20 mouse cellular contexts compared by ENCODE assay signal in the genomic region with DNA sequence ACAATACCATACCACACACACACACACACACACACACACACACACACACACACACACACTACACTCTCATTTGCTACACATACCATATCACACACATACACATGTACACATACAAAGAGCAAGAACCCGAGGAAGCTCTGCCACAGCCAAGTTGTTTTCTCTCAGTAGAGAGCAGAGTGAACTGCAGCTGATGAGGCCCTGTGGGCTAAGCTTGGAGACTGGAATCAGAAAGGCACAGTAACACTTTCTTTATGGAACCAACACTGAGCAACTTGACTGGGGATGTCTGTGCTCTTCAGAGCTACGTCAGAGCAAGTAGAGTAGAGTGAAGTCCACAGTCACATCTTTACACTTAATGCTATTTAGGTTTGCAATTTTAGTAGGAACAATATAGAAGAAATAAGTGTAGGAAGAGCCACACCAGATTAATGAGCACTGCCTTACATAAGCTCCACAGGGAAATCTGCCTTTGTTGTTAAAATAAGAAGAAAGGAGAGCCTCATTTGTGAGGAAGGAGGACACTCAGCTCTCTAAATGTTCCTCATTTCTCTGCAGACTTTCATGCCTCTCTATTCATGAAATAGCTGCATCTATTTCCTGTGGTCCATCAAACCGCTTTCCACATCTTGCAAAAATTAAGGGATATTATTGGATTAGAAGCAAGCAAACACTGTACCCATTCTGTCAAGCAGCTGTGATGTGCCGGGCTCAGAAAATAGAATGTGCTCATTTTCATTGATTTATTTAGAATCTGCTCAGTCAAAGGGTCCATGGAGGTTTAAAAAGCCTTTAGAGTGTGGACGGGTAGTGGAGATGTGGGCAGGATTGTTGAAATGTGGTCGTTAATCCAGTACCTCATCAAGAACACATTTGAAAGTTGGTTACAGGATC.
DNase-seq lines count a peak whose midpoint lies in the region; ATAC-seq and TF ChIP-seq lines count a peak whose summit lies in the region.
"Had no signal": no experiment of that assay in that cellular context is flagged by ENCODE, and none has a peak within 500 bp of the region (broad histone marks: within the 10 kb centered on the region; RNA-seq: fewer than 3 reads in every experiment).

No protein-coding gene starts in this region.

- no peaks in the 10 kb centered on the region for H3K27me3 ChIP-seq in hindbrain, embryonic 12.5 days
- no peaks in the 10 kb centered on the region for H3K27me3 ChIP-seq in hindbrain, embryonic 10.5 days (ENCODE audit: insufficient read depth, poor library complexity, severe bottlenecking)
- H3K27me3 ChIP-seq in hindbrain, embryonic 14.5 days (ENCODE audit: control insufficient read depth, insufficient read depth, low read length) = no peaks in the 10 kb centered on the region
- no peaks in the 10 kb centered on the region for H3K27me3 ChIP-seq in midbrain, postnatal 0 days (ENCODE audit: insufficient read depth, low read length)
- H3K27me3 ChIP-seq: limb, embryonic 13.5 days had no signal

- WGBS in hindbrain, embryonic 12.5 days = 62% methylated on average over 6 of the region's 6 CpGs
- 85% methylated on average over 6 of the region's 6 CpGs for WGBS in hindbrain, embryonic 10.5 days
- WGBS in hindbrain, embryonic 14.5 days = 62% methylated on average over 6 of the region's 6 CpGs
- 54% methylated on average over 6 of the region's 6 CpGs for WGBS in midbrain, postnatal 0 days

- DNase-seq in hindbrain, embryonic 10.5 days (ENCODE audit: low spot score) = no peak
- DNase-seq in right cerebral cortex, adult 18-20 months = peak; percentile 21
- DNase-seq in right cerebral cortex, postnatal 14 days = no peak
- DNase-seq in hindbrain, embryonic 14.5 days (ENCODE audit: low spot score) = no peak
- no peak for DNase-seq in midbrain, postnatal 0 days (ENCODE audit: low spot score)
- no peak for DNase-seq in c-Kit-positive CD71-positive TER-119-positive erythroid progenitor cells, embryonic 14.5 days (ENCODE audit: low spot score)
- DNase-seq in spleen, postnatal 4 days (ENCODE audit: low spot score in 2 of 2) = no peak
- DNase-seq: adrenal gland, postnatal 36 days; cerebellum, adult 11 months; gastrocnemius, postnatal 25 days; heart, postnatal 36 days; kidney, adult 11 months; kidney, postnatal 14 days; liver, postnatal 0 days; thymus, postnatal 14 days had no signal

- no peak overlapping the region for H3K4me2 ChIP-seq in hindbrain, embryonic 12.5 days (replicated peaks)
- H3K4me2 ChIP-seq in hindbrain, embryonic 14.5 days (replicated peaks) = no peak overlapping the region
- H3K4me2 ChIP-seq in midbrain, postnatal 0 days (ENCODE audit: low read depth, low read length, poor library complexity, severe bottlenecking) = no peak overlapping the region
- H3K4me2 ChIP-seq: limb, embryonic 13.5 days had no signal

- ATAC-seq in hindbrain, embryonic 12.5 days (ENCODE audit: low FRiP score) = 0 out of 2 replicates have a peak, but pooled peaks have one; percentile 38
- ATAC-seq in hindbrain, embryonic 14.5 days (ENCODE audit: low FRiP score) = peak; percentile 60; the same call in 1 of the 2 replicates
- ATAC-seq in midbrain, postnatal 0 days (ENCODE audit: low FRiP score) = 0 out of 2 replicates have a peak, but pooled peaks have one; percentile 3
- ATAC-seq: liver, postnatal 0 days had no signal

- H3K9me3 ChIP-seq in hindbrain, embryonic 12.5 days (replicated peaks) = no peaks in the 10 kb centered on the region
- no peaks in the 10 kb centered on the region for H3K9me3 ChIP-seq in hindbrain, embryonic 10.5 days
- no peaks in the 10 kb centered on the region for H3K9me3 ChIP-seq in hindbrain, embryonic 14.5 days (ENCODE audit: control insufficient read depth, low read length)
- H3K9me3 ChIP-seq in midbrain, postnatal 0 days (ENCODE audit: low read length) = no peaks in the 10 kb centered on the region
- H3K9me3 ChIP-seq: G1E; heart, embryonic 10.5 days; limb, embryonic 13.5 days had no signal

- H3K4me3 ChIP-seq in hindbrain, embryonic 12.5 days = no peak overlapping the region
- H3K4me3 ChIP-seq in hindbrain, embryonic 10.5 days = no peak overlapping the region
- no peak overlapping the region for H3K4me3 ChIP-seq in hindbrain, embryonic 14.5 days (replicated peaks; ENCODE audit: low read length)
- H3K4me3 ChIP-seq in midbrain, postnatal 0 days (ENCODE audit: low read depth, low read length) = no peak overlapping the region
- H3K4me3 ChIP-seq: heart, embryonic 10.5 days; limb, embryonic 13.5 days; myocyte had no signal

- H3K36me3 ChIP-seq in hindbrain, embryonic 12.5 days = no peaks in the 10 kb centered on the region
- no peaks in the 10 kb centered on the region for H3K36me3 ChIP-seq in hindbrain, embryonic 10.5 days
- H3K36me3 ChIP-seq in hindbrain, embryonic 14.5 days (replicated peaks; ENCODE audit: control insufficient read depth, insufficient read depth) = no peaks in the 10 kb centered on the region
- no peaks in the 10 kb centered on the region for H3K36me3 ChIP-seq in midbrain, postnatal 0 days (ENCODE audit: insufficient read depth, low read length)
- H3K36me3 ChIP-seq: G1E; heart, embryonic 10.5 days; limb, embryonic 13.5 days had no signal

- no peak for TF ChIP-seq CTCF in midbrain, postnatal 0 days (IDR thresholded peaks at IDR 0.05)

- no peak overlapping the region for H3K9ac ChIP-seq in hindbrain, embryonic 12.5 days
- no peak overlapping the region for H3K9ac ChIP-seq in hindbrain, embryonic 14.5 days
- H3K9ac ChIP-seq in midbrain, postnatal 0 days (replicated peaks; ENCODE audit: low read length, poor library complexity, severe bottlenecking) = no peak overlapping the region
- H3K9ac ChIP-seq: limb, embryonic 13.5 days; liver, postnatal 0 days had no signal

- H3K27ac ChIP-seq in hindbrain, embryonic 12.5 days = peak overlapping the region; percentile 55; the same call in 1 of the 2 replicates
- H3K27ac ChIP-seq in hindbrain, embryonic 10.5 days = no peak overlapping the region
- H3K27ac ChIP-seq in hindbrain, embryonic 14.5 days = peak overlapping the region; percentile 54
- no peak overlapping the region for H3K27ac ChIP-seq in midbrain, postnatal 0 days (ENCODE audit: low read depth, low read length)
- H3K27ac ChIP-seq: heart, embryonic 10.5 days; limb, embryonic 13.5 days had no signal

- 0 out of 2 replicates have a peak, but pooled peaks cover 2% of the 10 kb centered on the region for H3K4me1 ChIP-seq in hindbrain, embryonic 12.5 days
- H3K4me1 ChIP-seq in hindbrain, embryonic 10.5 days (replicated peaks) = no peaks in the 10 kb centered on the region
- 0 out of 2 replicates have a peak, but pooled peaks cover 7% of the 10 kb centered on the region for H3K4me1 ChIP-seq in hindbrain, embryonic 14.5 days (replicated peaks; ENCODE audit: control insufficient read depth, insufficient read depth, low read length)
- H3K4me1 ChIP-seq in midbrain, postnatal 0 days (ENCODE audit: insufficient read depth, low read length) = no peaks in the 10 kb centered on the region
- H3K4me1 ChIP-seq: heart, embryonic 10.5 days; limb, embryonic 13.5 days had no signal

Comparison
In these comparisons a context has a peak if more than half of its experiments do, and no peak if none do; other contexts are left out.
1. H3K27ac ChIP-seq: peak in hindbrain, embryonic 12.5 days (single experiment) and hindbrain, embryonic 14.5 days (single experiment); none in hindbrain, embryonic 10.5 days (single experiment) and midbrain, postnatal 0 days (single experiment).
2. ATAC-seq: peak in every context shown above with its lines; median percentile 60 in hindbrain, embryonic 14.5 days; 38 in hindbrain, embryonic 12.5 days; 3 in midbrain, postnatal 0 days.